Mouse (Mus musculus) olfactory bulb, adult 2 months (tissue): ENCODE results near the gene Masp2.

ENCODE experiments used
- CTCF ChIP-seq: fragments of 200-500 bp; IDR thresholded peaks from 2 replicates; pipeline ENCODE4 v1.5.1; 2012; ENCODE audit warnings: low read depth, mild to moderate bottlenecking, low read length, moderate library complexity; ENCODE audit not compliant: insufficient read depth
- POLR2A ChIP-seq: fragments of 200-500 bp; IDR thresholded peaks from 2 replicates; pipeline ENCODE4 v1.6.1; 2012; ENCODE audit warnings: mild to moderate bottlenecking, low read depth, low read length, moderate library complexity; ENCODE audit not compliant: insufficient read depth

- no peak for TF ChIP-seq CTCF
- no peak for TF ChIP-seq POLR2A
Observed at GRCm38 (mm10) chr4:148583257-148583656, 19.1 kb upstream of the Masp2 start.
